Mouse (Mus musculus): Measurements from ENCODE around the gene Hyal2. TPM values are rescaled to one million over a fixed set of nuclear protein-coding genes. Genes with fewer than 3 reads are reported as not detected.

The Hyal2 gene
- polyA plus RNA-seq, 1 experiment = 14.2 TPM

- Histone ChIP-seq H3K4me1 (ENCODE audit: control insufficient read depth, insufficient read depth, insufficient read length, low read length) (peaks cover 5% of the 10 kb centered on the region; the same call in 1 of the 2 replicates), H3K4me3 (ENCODE audit: insufficient read depth, low read depth, low read length) (peak overlapping the region; percentile 96), H3K27ac (replicated peaks; ENCODE audit: low read depth, low read length) (peak overlapping the region; percentile 72)
Measured at GRCm38 (mm10) chr9:107542352-107542686, 25.4 kb upstream of the Hyal2 start.

DNA sequence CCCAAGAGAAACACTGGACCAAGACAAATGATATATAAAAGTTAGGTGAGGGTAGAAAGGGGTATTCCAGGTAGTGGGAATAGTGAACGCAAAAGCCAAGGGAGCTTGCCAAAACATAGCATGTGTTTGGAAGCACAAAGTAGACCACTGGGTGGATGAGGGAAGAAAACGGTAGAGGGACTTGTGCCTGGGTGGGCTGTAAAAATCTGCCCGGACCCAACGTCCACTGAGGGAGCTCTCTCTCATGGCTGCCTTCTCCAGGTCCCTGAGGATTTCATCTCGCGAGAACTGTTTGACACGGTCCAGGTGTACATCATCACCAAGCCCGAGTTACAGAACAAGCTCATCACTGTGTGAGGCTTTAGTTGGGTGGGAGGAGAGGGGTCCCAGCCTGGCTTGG, 25.0 kb upstream of the Hyal2 start:
- peaks cover 5% of the 10 kb centered on the region; the same call in 1 of the 2 replicates for H3K4me1 ChIP-seq (ENCODE audit: control insufficient read depth, insufficient read depth, insufficient read length, low read length)
- no peak overlapping the region for H3K27ac ChIP-seq (replicated peaks; ENCODE audit: low read depth, low read length)
- peak overlapping the region; percentile 96 for H3K4me3 ChIP-seq (ENCODE audit: insufficient read depth, low read depth, low read length)

DNA sequence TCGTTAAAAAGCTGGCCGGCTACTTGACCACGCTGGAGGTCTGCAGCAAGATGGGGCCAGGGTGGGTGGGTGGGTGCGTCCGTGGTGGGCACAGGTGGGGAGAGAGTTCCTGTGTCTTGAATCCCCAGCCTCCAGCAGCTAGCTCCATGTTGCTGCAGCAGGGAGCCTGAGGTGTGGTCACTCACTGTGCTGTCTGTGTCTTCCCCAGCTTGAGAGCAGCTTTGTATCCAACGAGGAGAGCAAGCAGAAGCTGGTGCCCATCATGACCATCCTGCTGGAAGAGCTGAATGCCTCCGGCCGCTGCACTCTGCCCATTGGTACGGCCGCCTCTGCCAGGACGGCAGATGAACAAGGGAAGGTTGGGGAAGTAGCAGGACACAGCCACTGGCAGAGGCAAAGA, 24.4 kb upstream of the Hyal2 start:
- Histone ChIP-seq H3K4me3 (ENCODE audit: insufficient read depth, low read depth, low read length) (no peak overlapping the region), H3K27ac (replicated peaks; ENCODE audit: low read depth, low read length) (no peak overlapping the region), H3K4me1 (ENCODE audit: control insufficient read depth, insufficient read depth, insufficient read length, low read length) (peaks cover 5% of the 10 kb centered on the region; the same call in 1 of the 2 replicates)

GRCm38 (mm10) chr9:107544196-107544700, 23.5 kb upstream of the Hyal2 start:
- no peak overlapping the region for H3K27ac ChIP-seq (replicated peaks; ENCODE audit: low read depth, low read length)
- peaks cover 5% of the 10 kb centered on the region; the same call in 1 of the 2 replicates for H3K4me1 ChIP-seq (ENCODE audit: control insufficient read depth, insufficient read depth, insufficient read length, low read length)
- no peak overlapping the region for H3K4me3 ChIP-seq (ENCODE audit: insufficient read depth, low read depth, low read length)

DNA sequence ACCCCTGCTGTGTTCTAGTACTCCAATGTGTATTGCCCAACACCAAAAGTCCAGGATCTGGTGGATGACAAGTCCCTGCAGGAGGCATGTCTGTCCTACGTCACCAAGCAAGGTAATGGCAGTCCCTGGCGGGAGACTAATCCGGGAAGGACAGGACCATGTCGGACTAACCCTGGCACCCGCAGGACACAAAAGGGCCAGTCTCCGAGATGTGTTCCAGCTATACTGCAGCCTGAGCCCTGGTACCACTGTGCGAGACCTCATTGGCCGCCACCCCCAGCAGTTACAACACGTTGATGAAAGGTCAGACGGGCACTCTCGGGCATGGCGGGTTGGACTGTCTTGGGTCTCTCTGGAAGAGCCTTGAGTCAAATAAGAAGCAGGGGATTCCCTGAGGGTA, 23.0 kb upstream of the Hyal2 start:
- peaks cover 5% of the 10 kb centered on the region; the same call in 1 of the 2 replicates for H3K4me1 ChIP-seq (ENCODE audit: control insufficient read depth, insufficient read depth, insufficient read length, low read length)
- no peak overlapping the region for H3K4me3 ChIP-seq (ENCODE audit: insufficient read depth, low read depth, low read length)
- H3K27ac ChIP-seq (replicated peaks; ENCODE audit: low read depth, low read length) = no peak overlapping the region

- no peak overlapping the region for H3K27ac ChIP-seq (replicated peaks; ENCODE audit: low read depth, low read length)
- H3K4me3 ChIP-seq (ENCODE audit: insufficient read depth, low read depth, low read length) = no peak overlapping the region
- H3K4me1 ChIP-seq (ENCODE audit: control insufficient read depth, insufficient read depth, insufficient read length, low read length) = peaks cover 5% of the 10 kb centered on the region; the same call in 1 of the 2 replicates
Measured at GRCm38 (mm10) chr9:107545199-107545598, 22.5 kb upstream of the Hyal2 start.

GRCm38 (mm10) chr9:107545602-107546001, 22.1 kb upstream of the Hyal2 start:
- H3K4me3 ChIP-seq (ENCODE audit: insufficient read depth, low read depth, low read length) = no peak overlapping the region
- H3K27ac ChIP-seq (replicated peaks; ENCODE audit: low read depth, low read length) = no peak overlapping the region
- peaks cover 5% of the 10 kb centered on the region; the same call in 1 of the 2 replicates for H3K4me1 ChIP-seq (ENCODE audit: control insufficient read depth, insufficient read depth, insufficient read length, low read length)

DNA sequence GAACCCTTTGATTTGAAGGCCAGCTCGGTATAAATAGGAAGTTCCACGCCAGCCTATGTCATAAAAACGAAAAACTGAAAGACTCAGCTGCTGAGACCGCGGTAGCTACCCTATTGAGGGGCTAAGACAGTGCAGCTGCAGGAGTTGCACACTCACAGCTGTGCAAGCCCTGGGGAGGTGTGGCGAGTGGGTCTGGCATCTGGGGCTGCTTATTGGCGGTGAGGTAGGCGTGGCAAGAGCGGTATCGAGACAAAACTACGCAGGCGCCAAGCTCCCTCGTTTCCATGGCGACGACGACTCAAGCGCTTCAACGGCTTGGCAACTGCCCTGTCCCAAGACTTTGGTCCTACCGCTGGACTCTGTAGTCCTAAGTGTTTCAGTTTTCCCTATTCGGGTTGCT, 20.7 kb upstream of the Hyal2 start, which contains the start of gene Zmynd10:
TSS of gene Zmynd10 (plus strand) at position 273 of the 400 bp plus-strand sequence.
- peaks cover 13% of the 10 kb centered on the region; the same call in 1 of the 2 replicates for H3K4me1 ChIP-seq (ENCODE audit: control insufficient read depth, insufficient read depth, insufficient read length, low read length)
- H3K27ac ChIP-seq (replicated peaks; ENCODE audit: low read depth, low read length) = no peak within 1 kb of the TSS
- no peak within 1 kb of the TSS for H3K4me3 ChIP-seq (ENCODE audit: insufficient read depth, low read depth, low read length)

- H3K27ac ChIP-seq (replicated peaks; ENCODE audit: low read depth, low read length) = no peak overlapping the region
- H3K4me1 ChIP-seq (ENCODE audit: control insufficient read depth, insufficient read depth, insufficient read length, low read length) = peaks cover 10% of the 10 kb centered on the region
- H3K4me3 ChIP-seq (ENCODE audit: insufficient read depth, low read depth, low read length) = no peak overlapping the region
Measured at GRCm38 (mm10) chr9:107547957-107548356, 19.8 kb upstream of the Hyal2 start.

DNA sequence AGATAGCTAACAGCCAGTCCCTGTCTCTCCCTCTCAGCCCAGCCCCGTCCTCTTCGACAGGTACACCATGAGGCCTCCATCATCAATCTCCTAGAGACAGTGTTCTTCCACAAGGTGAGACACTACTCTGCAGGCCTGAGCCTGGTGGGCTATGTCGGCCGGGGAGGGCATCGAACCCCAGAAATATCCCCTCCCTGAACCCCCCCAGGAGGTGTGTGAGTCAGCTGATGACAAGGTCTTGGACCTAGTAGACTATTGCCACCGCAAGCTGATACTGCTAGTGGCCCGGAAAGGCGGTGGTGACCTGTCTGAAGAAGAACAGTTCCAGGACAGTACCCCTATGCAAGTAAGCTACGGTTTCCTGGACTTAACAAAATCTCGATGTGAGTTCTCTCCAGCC, 18.9 kb upstream of the Hyal2 start:
- Histone ChIP-seq H3K4me1 (ENCODE audit: control insufficient read depth, insufficient read depth, insufficient read length, low read length) (peaks cover 10% of the 10 kb centered on the region), H3K27ac (replicated peaks; ENCODE audit: low read depth, low read length) (no peak overlapping the region), H3K4me3 (ENCODE audit: insufficient read depth, low read depth, low read length) (no peak overlapping the region)

GRCm38 (mm10) chr9:107549297-107550074, 18.3 kb upstream of the Hyal2 start:
- H3K27ac ChIP-seq (replicated peaks; ENCODE audit: low read depth, low read length) = no peak overlapping the region
- H3K4me1 ChIP-seq (ENCODE audit: control insufficient read depth, insufficient read depth, insufficient read length, low read length) = peaks cover 10% of the 10 kb centered on the region
- no peak overlapping the region for H3K4me3 ChIP-seq (ENCODE audit: insufficient read depth, low read depth, low read length)

DNA sequence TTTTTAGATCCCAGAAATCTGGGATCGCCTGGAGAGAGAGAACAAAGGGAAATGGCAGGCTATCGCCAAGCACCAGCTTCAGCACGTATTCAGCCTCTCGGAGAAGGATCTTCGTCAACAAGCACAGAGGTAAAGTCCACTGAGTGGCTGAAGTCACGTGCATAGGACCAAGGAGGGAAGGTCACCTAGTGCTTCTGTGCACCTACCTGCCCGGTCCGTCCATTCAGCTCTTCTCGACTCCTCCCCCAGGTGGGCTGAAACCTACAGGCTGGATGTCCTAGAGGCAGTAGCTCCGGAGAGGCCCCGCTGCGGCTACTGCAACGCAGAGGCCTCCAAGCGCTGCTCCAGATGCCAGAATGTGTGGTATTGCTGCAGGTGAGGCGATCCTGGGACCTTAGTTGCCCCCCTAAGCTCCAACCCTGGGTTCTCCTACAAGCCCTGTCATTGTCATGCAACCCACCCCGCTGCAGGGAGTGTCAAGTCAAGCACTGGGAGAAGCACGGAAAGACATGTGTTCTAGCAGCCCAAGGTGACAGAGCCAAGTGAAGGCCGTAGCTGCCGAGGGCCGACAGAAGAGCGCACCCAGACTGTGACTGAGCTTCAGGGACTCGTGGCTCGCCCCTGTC, 17.1 kb upstream of the Hyal2 start:
- Histone ChIP-seq H3K4me1 (ENCODE audit: control insufficient read depth, insufficient read depth, insufficient read length, low read length) (peaks cover 10% of the 10 kb centered on the region), H3K27ac (replicated peaks; ENCODE audit: low read depth, low read length) (no peak overlapping the region), H3K4me3 (ENCODE audit: insufficient read depth, low read depth, low read length) (peak overlapping the region; percentile 64; the same call in 1 of the 2 replicates)

- no peak within 1 kb of the TSS for H3K27ac ChIP-seq (replicated peaks; ENCODE audit: low read depth, low read length)
- H3K4me1 ChIP-seq (ENCODE audit: control insufficient read depth, insufficient read depth, insufficient read length, low read length) = peaks cover 10% of the 10 kb centered on the region
- H3K4me3 ChIP-seq (ENCODE audit: insufficient read depth, low read depth, low read length) = peak within 1 kb of the TSS; percentile 64
Measured at GRCm38 (mm10) chr9:107551117-107551889, 16.4 kb upstream of the Hyal2 start, which contains the start of gene Rassf1. TSS of gene Rassf1 (plus strand) at chr9:107551555.

- H3K27ac ChIP-seq (replicated peaks; ENCODE audit: low read depth, low read length) = no peak overlapping the region
- H3K4me3 ChIP-seq (ENCODE audit: insufficient read depth, low read depth, low read length) = peak overlapping the region; percentile 64
- H3K4me1 ChIP-seq (ENCODE audit: control insufficient read depth, insufficient read depth, insufficient read length, low read length) = peaks cover 12% of the 10 kb centered on the region
Measured at GRCm38 (mm10) chr9:107551890-107552355, 15.8 kb upstream of the Hyal2 start.

All from brown adipose tissue, adult 24 weeks (tissue).